Mouse (Mus musculus) embryonic facial prominence, embryonic 13.5 days (tissue): ENCODE data around the gene Lrrc63. TPM values are rescaled to one million over a fixed set of nuclear protein-coding genes. Genes with fewer than 3 reads are reported as not detected.

Experiments used
- ATAC-seq: fragments of 200-750 bp; cut with Nextera tagmentation; 2 replicates; pipeline ENCODE4 v1.8.0; 2017; ENCODE audit warnings: low read depth; ENCODE audit not compliant: insufficient number of reproducible peaks, insufficient read depth, low FRiP score, low TSS enrichment
- H3K27ac ChIP-seq: fragments of 300-500 bp; sonication (generic); 2 replicates; pipeline ENCODE4 v1.5.1; 2015; ENCODE audit warnings: moderate library complexity, mild to moderate bottlenecking, inconsistent platforms
- H3K27me3 ChIP-seq: fragments of 300-500 bp; sonication (generic); 2 replicates; pipeline ENCODE4 v1.6.1; 2015; ENCODE audit warnings: mild to moderate bottlenecking, inconsistent platforms
- H3K36me3 ChIP-seq: fragments of 300-500 bp; sonication (generic); 2 replicates; pipeline ENCODE4 v1.6.1; 2015; ENCODE audit warnings: mild to moderate bottlenecking, inconsistent platforms
- H3K4me1 ChIP-seq: fragments of 300-500 bp; sonication (generic); 2 replicates; pipeline ENCODE4 v1.6.1; 2015; ENCODE audit warnings: inconsistent platforms
- H3K4me2 ChIP-seq: fragments of 300-500 bp; sonication (generic); 2 replicates; pipeline ENCODE4 v1.6.1; 2015; ENCODE audit warnings: moderate library complexity, mild to moderate bottlenecking, inconsistent platforms
- H3K4me3 ChIP-seq: fragments of 300-500 bp; sonication (generic); 2 replicates; pipeline ENCODE4 v1.5.1; 2015; ENCODE audit warnings: mild to moderate bottlenecking, inconsistent platforms
- H3K9ac ChIP-seq: fragments of 300-500 bp; sonication (generic); 2 replicates; pipeline ENCODE4 v1.6.1; 2015; ENCODE audit warnings: mild to moderate bottlenecking, inconsistent platforms
- H3K9me3 ChIP-seq: fragments of 300-500 bp; sonication (generic); 2 replicates; pipeline ENCODE4 v1.6.1; 2016; ENCODE audit warnings: inconsistent platforms
- WGBS: fragments of 180-500 bp; shearing (Covaris S2); methylation state at CpG from one replicate; pipeline ENCODE4 v1.1.7; 2015; ENCODE audit warnings: mixed read lengths; 5-methylcytosine and 5-hydroxymethylcytosine counted together
- polyA plus RNA-seq: library from polyadenylated mRNA; unstranded; fragments of >200 nt; fragmentation: Nextera tagmentation; extraction: Ambion mirVana; gene quantifications from 2 replicates; pipeline ENCODE4 v1.2.1, GENCODE M21; 2015

The Lrrc63 gene
- polyA plus RNA-seq, 1 experiment from 2014 or later = not detected

DNA sequence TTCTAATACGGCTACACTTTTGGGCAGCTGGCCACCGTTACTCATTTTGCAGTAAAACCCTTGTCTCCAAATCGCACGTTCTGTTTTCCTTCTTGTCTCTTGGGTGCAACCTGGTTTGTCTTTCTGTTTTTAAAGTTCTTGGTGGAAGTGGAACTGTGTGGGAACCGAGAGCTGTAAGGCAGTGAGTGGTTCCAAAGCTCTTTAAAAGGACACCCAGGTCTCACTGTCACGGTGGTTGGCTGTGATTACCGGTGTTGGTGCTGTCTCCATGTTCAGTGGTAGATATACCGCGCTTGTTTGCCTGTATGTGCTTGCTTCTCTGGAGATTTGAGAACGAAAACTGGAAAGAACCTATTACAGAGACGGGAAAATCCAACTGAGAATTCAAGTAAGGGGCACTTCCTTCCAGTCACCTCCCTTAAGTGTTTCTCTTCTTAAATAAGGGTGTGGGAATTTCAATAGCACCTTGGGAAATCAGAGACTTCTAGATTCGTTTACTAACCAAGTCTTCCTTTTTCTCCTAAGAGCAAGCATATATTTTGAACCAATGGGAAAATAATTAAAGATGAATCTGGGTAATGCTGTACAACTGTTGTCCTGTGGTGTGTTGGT lies 749 bp upstream of the Lrrc63 start:
- Histone ChIP-seq H3K9ac (peak overlapping the region; percentile 64), H3K27me3 (no peaks in the 10 kb centered on the region), H3K4me1 (no peaks in the 10 kb centered on the region), H3K27ac (no peak overlapping the region), H3K4me3 (peak overlapping the region; percentile 60), H3K36me3 (no peaks in the 10 kb centered on the region), H3K9me3 (no peaks in the 10 kb centered on the region), H3K4me2 (peak overlapping the region; percentile 90)
- WGBS = 4% methylated on average over 12 of the region's 12 CpGs
- no peak for ATAC-seq

GRCm38 (mm10) chr14:75121658-75122057 lies 9.0 kb downstream of the Lrrc63 start:
- no peak overlapping the region for H3K9ac ChIP-seq
- H3K4me3 ChIP-seq = no peak overlapping the region
- no peaks in the 10 kb centered on the region for H3K9me3 ChIP-seq
- no peaks in the 10 kb centered on the region for H3K36me3 ChIP-seq
- 81% methylated on average over 8 of the region's 8 CpGs for WGBS
- H3K4me2 ChIP-seq = no peak overlapping the region
- no peak for ATAC-seq
- H3K27me3 ChIP-seq = no peaks in the 10 kb centered on the region
- no peaks in the 10 kb centered on the region for H3K4me1 ChIP-seq
- H3K27ac ChIP-seq = no peak overlapping the region

GRCm38 (mm10) chr14:75102956-75103355 lies 27.7 kb downstream of the Lrrc63 start:
- Histone ChIP-seq H3K27me3 (no peaks in the 10 kb centered on the region), H3K27ac (no peak overlapping the region), H3K36me3 (no peaks in the 10 kb centered on the region), H3K4me2 (no peak overlapping the region), H3K4me1 (no peaks in the 10 kb centered on the region), H3K9ac (no peak overlapping the region), H3K9me3 (no peaks in the 10 kb centered on the region), H3K4me3 (no peak overlapping the region)
- 88% methylated on average over 5 of the region's 5 CpGs for WGBS
- ATAC-seq = no peak

GRCm38 (mm10) chr14:75077946-75078345 lies 52.7 kb downstream of the Lrrc63 start:
- WGBS = 70% methylated on average over 6 of the region's 6 CpGs
- no peaks in the 10 kb centered on the region for H3K4me1 ChIP-seq
- H3K9me3 ChIP-seq = no peaks in the 10 kb centered on the region
- ATAC-seq = no peak
- H3K27me3 ChIP-seq = no peaks in the 10 kb centered on the region
- no peak overlapping the region for H3K9ac ChIP-seq
- no peaks in the 10 kb centered on the region for H3K36me3 ChIP-seq
- no peak overlapping the region for H3K27ac ChIP-seq
- H3K4me3 ChIP-seq = no peak overlapping the region
- H3K4me2 ChIP-seq = no peak overlapping the region

DNA sequence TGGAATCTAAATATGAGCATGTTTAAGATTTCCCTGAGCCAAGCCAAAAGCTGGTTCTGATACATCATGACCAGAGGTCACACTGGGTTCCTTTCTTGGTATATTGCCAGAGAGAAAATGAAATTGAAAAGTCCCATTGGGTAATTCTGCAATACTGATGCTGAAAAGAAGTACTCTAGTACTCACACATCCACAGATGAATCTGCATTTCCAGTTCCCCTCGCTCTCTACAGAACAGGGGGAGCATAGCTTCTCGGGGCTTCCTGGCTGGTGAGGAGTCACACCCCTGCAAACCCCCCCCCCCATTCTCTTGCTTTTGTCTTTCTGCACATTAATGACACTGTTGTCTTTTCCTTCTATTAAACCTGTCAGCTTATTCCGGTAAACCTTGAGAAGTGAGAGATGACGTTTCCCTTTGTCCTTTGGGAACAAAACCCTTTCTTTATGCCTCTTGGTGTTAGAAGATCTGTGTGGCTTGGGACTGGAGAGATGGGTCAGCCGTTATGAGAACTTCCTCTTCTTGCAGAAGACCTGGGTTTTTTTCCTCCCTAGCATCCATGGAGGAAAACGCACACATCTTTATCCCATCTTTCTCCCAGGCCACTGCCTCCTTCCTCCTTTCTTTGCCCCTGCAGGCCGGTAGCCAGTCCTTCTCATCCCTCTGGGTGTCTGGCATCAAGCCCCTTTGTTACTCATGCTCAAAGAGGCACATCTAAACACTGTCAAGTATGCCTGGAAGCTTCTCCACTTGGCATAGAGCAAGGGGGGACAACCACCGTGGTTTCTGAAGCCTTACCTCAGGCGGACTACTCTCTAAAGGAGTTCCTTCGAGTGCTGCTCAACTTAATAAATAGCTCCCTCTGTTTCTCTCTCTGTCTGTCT lies 55.1 kb downstream of the Lrrc63 start:
- H3K36me3 ChIP-seq = no peaks in the 10 kb centered on the region
- no peaks in the 10 kb centered on the region for H3K4me1 ChIP-seq
- H3K27ac ChIP-seq = no peak overlapping the region
- no peak overlapping the region for H3K9ac ChIP-seq
- H3K4me3 ChIP-seq = no peak overlapping the region
- H3K9me3 ChIP-seq = no peaks in the 10 kb centered on the region
- ATAC-seq = no peak
- no peaks in the 10 kb centered on the region for H3K27me3 ChIP-seq
- 74% methylated on average over 10 of the region's 10 CpGs for WGBS
- H3K4me2 ChIP-seq = no peak overlapping the region

GRCm38 (mm10) chr14:75071091-75071490 lies 59.6 kb downstream of the Lrrc63 start:
- no peaks in the 10 kb centered on the region for H3K27me3 ChIP-seq
- H3K27ac ChIP-seq = no peak overlapping the region
- 87% methylated on average over 15 of the region's 15 CpGs for WGBS
- no peak for ATAC-seq
- no peak overlapping the region for H3K4me2 ChIP-seq
- no peak overlapping the region for H3K9ac ChIP-seq
- no peaks in the 10 kb centered on the region for H3K4me1 ChIP-seq
- H3K9me3 ChIP-seq = no peaks in the 10 kb centered on the region
- H3K4me3 ChIP-seq = no peak overlapping the region
- no peaks in the 10 kb centered on the region for H3K36me3 ChIP-seq

DNA sequence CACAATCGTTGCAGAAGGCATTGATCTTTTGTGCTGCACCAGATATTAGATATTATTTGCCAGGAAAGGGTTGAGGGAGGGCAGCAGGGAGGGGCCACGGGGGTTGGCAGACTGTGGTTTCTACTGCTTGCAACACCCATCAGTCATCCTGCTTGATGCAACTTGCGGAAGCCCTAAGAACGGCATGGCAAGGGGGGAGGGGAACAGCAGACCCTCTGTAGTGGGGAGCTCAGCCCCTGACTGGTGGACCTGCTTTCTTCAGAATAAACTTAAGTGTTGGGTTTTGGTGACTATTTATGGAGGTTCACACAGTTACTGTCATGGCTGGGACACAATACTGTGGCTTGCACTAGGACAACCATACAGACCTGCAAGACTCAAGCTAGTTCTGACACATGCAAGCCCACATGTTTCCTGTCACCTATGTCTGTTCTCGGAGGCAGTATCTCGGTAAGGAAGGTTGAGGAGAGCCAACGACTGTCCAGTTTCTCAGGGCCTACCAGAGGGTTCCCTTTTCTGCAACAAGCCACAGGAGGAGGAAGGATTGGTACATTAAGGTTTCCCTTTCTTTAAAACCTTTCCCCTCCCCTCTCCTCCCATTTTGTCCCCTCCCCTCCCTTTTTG lies 61.2 kb downstream of the Lrrc63 start:
- Histone ChIP-seq H3K36me3 (no peaks in the 10 kb centered on the region), H3K9ac (no peak overlapping the region), H3K27ac (no peak overlapping the region), H3K4me2 (no peak overlapping the region), H3K27me3 (no peaks in the 10 kb centered on the region), H3K4me1 (no peaks in the 10 kb centered on the region), H3K9me3 (no peaks in the 10 kb centered on the region), H3K4me3 (no peak overlapping the region)
- 78% methylated on average over 7 of the region's 7 CpGs for WGBS
- no peak for ATAC-seq

GRCm38 (mm10) chr14:75068430-75069112 lies 62.1 kb downstream of the Lrrc63 start:
- Histone ChIP-seq H3K9ac (no peak overlapping the region), H3K4me2 (no peak overlapping the region), H3K4me3 (no peak overlapping the region), H3K9me3 (no peaks in the 10 kb centered on the region), H3K36me3 (no peaks in the 10 kb centered on the region), H3K4me1 (no peaks in the 10 kb centered on the region), H3K27me3 (no peaks in the 10 kb centered on the region), H3K27ac (no peak overlapping the region)
- ATAC-seq = no peak
- whole genome bisulfite sequencing = 83% methylated on average over 19 of the region's 19 CpGs

- WGBS = 93% methylated on average over 5 of the region's 5 CpGs
- no peak for ATAC-seq
- Histone ChIP-seq H3K9me3 (no peaks in the 10 kb centered on the region), H3K27me3 (no peaks in the 10 kb centered on the region), H3K27ac (no peak overlapping the region), H3K4me2 (no peak overlapping the region), H3K9ac (no peak overlapping the region), H3K36me3 (no peaks in the 10 kb centered on the region), H3K4me1 (no peaks in the 10 kb centered on the region), H3K4me3 (no peak overlapping the region)
These were observed 65.5 kb downstream of the Lrrc63 start for GRCm38 (mm10) chr14:75065211-75065610.

- H3K4me3 ChIP-seq = no peak overlapping the region
- no peak for ATAC-seq
- no peaks in the 10 kb centered on the region for H3K36me3 ChIP-seq
- H3K27ac ChIP-seq = no peak overlapping the region
- no peak overlapping the region for H3K4me2 ChIP-seq
- no peaks in the 10 kb centered on the region for H3K4me1 ChIP-seq
- H3K9ac ChIP-seq = no peak overlapping the region
- WGBS = 80% methylated on average over 7 of the region's 7 CpGs
- no peaks in the 10 kb centered on the region for H3K27me3 ChIP-seq
- no peaks in the 10 kb centered on the region for H3K9me3 ChIP-seq
These were observed 66.2 kb downstream of the Lrrc63 start for GRCm38 (mm10) chr14:75064520-75064919.

GRCm38 (mm10) chr14:75063936-75064335 lies 66.7 kb downstream of the Lrrc63 start:
- ATAC-seq = no peak
- no peaks in the 10 kb centered on the region for H3K9me3 ChIP-seq

More at GRCm38 (mm10) chr14:75063936-75064335, 66.7 kb downstream of the Lrrc63 start:
- H3K4me1 ChIP-seq = no peaks in the 10 kb centered on the region
- no peak overlapping the region for H3K4me2 ChIP-seq
- H3K9ac ChIP-seq = no peak overlapping the region
- H3K36me3 ChIP-seq = no peaks in the 10 kb centered on the region
- WGBS = 96% methylated on average over 8 of the region's 8 CpGs
- no peaks in the 10 kb centered on the region for H3K27me3 ChIP-seq
- H3K4me3 ChIP-seq = no peak overlapping the region
- H3K27ac ChIP-seq = no peak overlapping the region
